9 mouse cellular contexts compared by ENCODE assay signal in genomic region chr12:28699656-28700055, GRCm38 (mm10). TPM values are rescaled to one million over a fixed set of nuclear protein-coding genes. Genes with fewer than 3 reads are reported as not detected.
DNase-seq lines count a peak whose midpoint lies in the region; ATAC-seq lines count a peak whose summit lies in the region.
"Had no signal": no experiment of that assay in that cellular context is flagged by ENCODE, and none has a peak within 500 bp of the region (broad histone marks: within the 10 kb centered on the region; RNA-seq: fewer than 3 reads in every experiment).

No protein-coding gene starts in this region.

- H3K4me1 ChIP-seq in kidney, embryonic 14.5 days (ENCODE audit: control insufficient read depth, insufficient read depth, low read length) = peaks cover 8% of the 10 kb centered on the region; the same call in 1 of the 2 replicates
- peaks cover 19% of the 10 kb centered on the region for H3K4me1 ChIP-seq in liver, embryonic 13.5 days (replicated peaks)
- peaks cover 15% of the 10 kb centered on the region for H3K4me1 ChIP-seq in neural tube, embryonic 12.5 days
- no peaks in the 10 kb centered on the region for H3K4me1 ChIP-seq in stomach, embryonic 16.5 days (ENCODE audit: control insufficient read depth, insufficient read depth, low read length)

- no peak overlapping the region for H3K9ac ChIP-seq in kidney, embryonic 14.5 days (ENCODE audit: low read depth, low read length)
- no peak overlapping the region for H3K9ac ChIP-seq in liver, embryonic 13.5 days
- H3K9ac ChIP-seq in neural tube, embryonic 12.5 days = no peak overlapping the region
- 0 out of 2 replicates have a peak overlapping the region, but pooled peaks have one; percentile 24 for H3K9ac ChIP-seq in stomach, embryonic 16.5 days (ENCODE audit: low read length)
- H3K9ac ChIP-seq: limb, embryonic 15.5 days had no signal

- H3K27me3 ChIP-seq in kidney, embryonic 14.5 days (ENCODE audit: control insufficient read depth, insufficient read depth, low read length) = no peaks in the 10 kb centered on the region
- H3K27me3 ChIP-seq in liver, embryonic 13.5 days = no peaks in the 10 kb centered on the region
- no peaks in the 10 kb centered on the region; the same call in 1 of the 2 replicates for H3K27me3 ChIP-seq in neural tube, embryonic 12.5 days (replicated peaks)
- H3K27me3 ChIP-seq in stomach, embryonic 16.5 days (ENCODE audit: control insufficient read depth, insufficient read depth, low read length) = no peaks in the 10 kb centered on the region
- H3K27me3 ChIP-seq: limb, embryonic 15.5 days had no signal

- no peak overlapping the region; the same call in 1 of the 2 replicates for H3K27ac ChIP-seq in kidney, embryonic 14.5 days (ENCODE audit: low read depth, low read length)
- H3K27ac ChIP-seq in liver, embryonic 13.5 days = no peak overlapping the region
- peak overlapping the region; percentile 48; the same call in 1 of the 2 replicates for H3K27ac ChIP-seq in neural tube, embryonic 12.5 days
- 0 out of 2 replicates have a peak overlapping the region, but pooled peaks have one; percentile 27 for H3K27ac ChIP-seq in stomach, embryonic 16.5 days (ENCODE audit: low read length)

- H3K4me3 ChIP-seq in kidney, embryonic 14.5 days (ENCODE audit: low read length) = no peak overlapping the region
- no peak overlapping the region for H3K4me3 ChIP-seq in liver, embryonic 13.5 days (replicated peaks)
- H3K4me3 ChIP-seq in neural tube, embryonic 12.5 days = no peak overlapping the region
- no peak overlapping the region for H3K4me3 ChIP-seq in stomach, embryonic 16.5 days (replicated peaks; ENCODE audit: low read length)
- H3K4me3 ChIP-seq: limb, embryonic 15.5 days had no signal

- DNase-seq in CD4-positive helper T cell, adult 2 months (ENCODE audit: low read depth, low spot score) = peak; percentile 69
- DNase-seq in adrenal gland, adult (ENCODE audit: inconsistent age in 2 of 2, low spot score in 1 of 2) = peak; percentile 64 to 90
- DNase-seq in embryo, embryonic 11 days = peak; percentile 75
- peak; percentile 66 to 83 for DNase-seq in heart, adult 18-20 months
- peak; percentile 37 for DNase-seq in liver, embryonic 13.5 days

- 11% methylated on average over 6 of the region's 6 CpGs for WGBS in kidney, embryonic 14.5 days
- 15% methylated on average over 6 of the region's 6 CpGs for WGBS in liver, embryonic 13.5 days (ENCODE audit: insufficient replicate concordance)
- WGBS in neural tube, embryonic 12.5 days = 10% methylated on average over 6 of the region's 6 CpGs
- 8% methylated on average over 6 of the region's 6 CpGs for WGBS in stomach, embryonic 16.5 days

- 0 out of 2 replicates have a peak, but pooled peaks have one; percentile 34 for ATAC-seq in kidney, embryonic 14.5 days (ENCODE audit: low FRiP score, low TSS enrichment)
- no peak for ATAC-seq in liver, embryonic 13.5 days (ENCODE audit: low read depth)
- no peak; the same call in 1 of the 2 replicates for ATAC-seq in neural tube, embryonic 12.5 days (ENCODE audit: low FRiP score, low read depth)
- ATAC-seq in stomach, embryonic 16.5 days (ENCODE audit: insufficient read depth, low FRiP score) = 0 out of 2 replicates have a peak, but pooled peaks have one; percentile 35

- H3K4me2 ChIP-seq in kidney, embryonic 14.5 days (replicated peaks; ENCODE audit: low read depth, low read length) = no peak overlapping the region
- H3K4me2 ChIP-seq in liver, embryonic 13.5 days = no peak overlapping the region
- H3K4me2 ChIP-seq in neural tube, embryonic 12.5 days (replicated peaks) = no peak overlapping the region
- H3K4me2 ChIP-seq in stomach, embryonic 16.5 days (ENCODE audit: low read depth, low read length) = no peak overlapping the region
- H3K4me2 ChIP-seq: limb, embryonic 15.5 days had no signal

- H3K36me3 ChIP-seq in kidney, embryonic 14.5 days (ENCODE audit: control insufficient read depth, insufficient read depth, low read length) = peaks cover 7% of the 10 kb centered on the region; the same call in 1 of the 2 replicates
- peaks cover 31% of the 10 kb centered on the region for H3K36me3 ChIP-seq in liver, embryonic 13.5 days
- H3K36me3 ChIP-seq in neural tube, embryonic 12.5 days = peaks cover 14% of the 10 kb centered on the region; the same call in 1 of the 2 replicates
- no peaks in the 10 kb centered on the region for H3K36me3 ChIP-seq in stomach, embryonic 16.5 days (ENCODE audit: control insufficient read depth, insufficient read depth, low read length)

- no peaks in the 10 kb centered on the region for H3K9me3 ChIP-seq in kidney, embryonic 14.5 days (ENCODE audit: control insufficient read depth, low read length)
- no peaks in the 10 kb centered on the region for H3K9me3 ChIP-seq in liver, embryonic 13.5 days (replicated peaks)
- no peaks in the 10 kb centered on the region for H3K9me3 ChIP-seq in neural tube, embryonic 12.5 days
- H3K9me3 ChIP-seq in stomach, embryonic 16.5 days (replicated peaks; ENCODE audit: control insufficient read depth, low read length) = no peaks in the 10 kb centered on the region
- H3K9me3 ChIP-seq: limb, embryonic 15.5 days had no signal

RNA-seq across cellular contexts. Expression of gene Adi1, which starts 24.6 kb away (rescaled TPM):
- 10 to 100 TPM; 59.5 to 63.5 TPM for total RNA-seq in heart, adult 18-20 months (2021)
- polyA plus RNA-seq in kidney, embryonic 14.5 days (2014; fragmentation: Nextera tagmentation; extraction: Ambion mirVana) = 87.4 and 89.1 TPM in 2 replicates
- polyA plus RNA-seq in liver, embryonic 13.5 days (2015; fragmentation: Nextera tagmentation; extraction: Ambion mirVana) = 51.7 and 61.5 TPM in 2 replicates
- polyA plus RNA-seq in neural tube, embryonic 12.5 days (2016; fragmentation: Nextera tagmentation; extraction: Ambion mirVana) = 35.1 and 36.7 TPM in 2 replicates
- polyA plus RNA-seq in stomach, embryonic 16.5 days (2015; fragmentation: Nextera tagmentation; extraction: Ambion mirVana) = 80.7 and 85.1 TPM in 2 replicates

RNA-seq across cellular contexts. Expression of gene Rnaseh1, which starts 50.3 kb away (rescaled TPM):
- total RNA-seq in heart, adult 18-20 months (2021) = 1 to 10 TPM; 8.0 to 9.5 TPM
- polyA plus RNA-seq in kidney, embryonic 14.5 days (2014; fragmentation: Nextera tagmentation; extraction: Ambion mirVana) = 27.5 and 31.6 TPM in 2 replicates
- 14.6 and 15.2 TPM in 2 replicates for polyA plus RNA-seq in liver, embryonic 13.5 days (2015; fragmentation: Nextera tagmentation; extraction: Ambion mirVana)
- 29.3 and 29.6 TPM in 2 replicates for polyA plus RNA-seq in neural tube, embryonic 12.5 days (2016; fragmentation: Nextera tagmentation; extraction: Ambion mirVana)
- 27.2 and 28.3 TPM in 2 replicates for polyA plus RNA-seq in stomach, embryonic 16.5 days (2015; fragmentation: Nextera tagmentation; extraction: Ambion mirVana)

RNA-seq across cellular contexts. Expression of gene Trappc12, which starts 50.6 kb away (rescaled TPM):
- total RNA-seq in heart, adult 18-20 months (2021) = 10 to 100 TPM; 22.4 to 22.5 TPM
- 27.4 and 43.9 TPM in 2 replicates for polyA plus RNA-seq in kidney, embryonic 14.5 days (2014; fragmentation: Nextera tagmentation; extraction: Ambion mirVana)
- 18.6 and 22.1 TPM in 2 replicates for polyA plus RNA-seq in liver, embryonic 13.5 days (2015; fragmentation: Nextera tagmentation; extraction: Ambion mirVana)
- 41.0 and 42.4 TPM in 2 replicates for polyA plus RNA-seq in neural tube, embryonic 12.5 days (2016; fragmentation: Nextera tagmentation; extraction: Ambion mirVana)
- polyA plus RNA-seq in stomach, embryonic 16.5 days (2015; fragmentation: Nextera tagmentation; extraction: Ambion mirVana) = 36.4 and 36.6 TPM in 2 replicates

RNA-seq across cellular contexts. Expression of gene Eipr1, which starts 51.9 kb away (rescaled TPM):
- total RNA-seq in heart, adult 18-20 months (2021) = 1 to 10 TPM; 8.6 to 8.8 TPM
- polyA plus RNA-seq in kidney, embryonic 14.5 days (2014; fragmentation: Nextera tagmentation; extraction: Ambion mirVana) = 33.4 and 36.1 TPM in 2 replicates
- 31.7 and 32.8 TPM in 2 replicates for polyA plus RNA-seq in liver, embryonic 13.5 days (2015; fragmentation: Nextera tagmentation; extraction: Ambion mirVana)
- polyA plus RNA-seq in neural tube, embryonic 12.5 days (2016; fragmentation: Nextera tagmentation; extraction: Ambion mirVana) = 54.6 and 57.4 TPM in 2 replicates
- polyA plus RNA-seq in stomach, embryonic 16.5 days (2015; fragmentation: Nextera tagmentation; extraction: Ambion mirVana) = 24.9 and 27.7 TPM in 2 replicates

Comparison
In these comparisons a context has a peak if more than half of its experiments do, and no peak if none do; other contexts are left out.
1. ATAC-seq: peak in kidney, embryonic 14.5 days (single experiment) and stomach, embryonic 16.5 days (single experiment); none in liver, embryonic 13.5 days (single experiment) and neural tube, embryonic 12.5 days (single experiment).
2. H3K27ac ChIP-seq: peak in neural tube, embryonic 12.5 days (single experiment) and stomach, embryonic 16.5 days (single experiment); none in kidney, embryonic 14.5 days (single experiment) and liver, embryonic 13.5 days (single experiment).
3. Peak in every context shown above with its lines, with median percentiles within 50 percentile points of each other: DNase-seq.